Mouse (Mus musculus): ENCODE results near the gene Mgme1. TPM values are rescaled to one million over a fixed set of nuclear protein-coding genes. Genes with fewer than 3 reads are reported as not detected.

Gene Mgme1
- polyA plus RNA-seq, 1 experiment from 2014 or later = 8.4 TPM

- H3K4me1 ChIP-seq (replicated peaks; ENCODE audit: control insufficient read depth, insufficient read depth) = no peaks in the 10 kb centered on the region
- H3K27ac ChIP-seq (replicated peaks) = no peak overlapping the region
- H3K9me3 ChIP-seq (ENCODE audit: control insufficient read depth, low read length) = no peaks in the 10 kb centered on the region
- no peaks in the 10 kb centered on the region for H3K27me3 ChIP-seq (ENCODE audit: control insufficient read depth, insufficient read depth, low read length)
- H3K9ac ChIP-seq (ENCODE audit: low read length) = no peak overlapping the region
- ATAC-seq (ENCODE audit: low FRiP score, low TSS enrichment) (no peak), DNase-seq (ENCODE audit: low spot score) (no peak)
- TF ChIP-seq CTCF (IDR thresholded peaks at IDR 0.05; ENCODE audit: low read depth) = no peak
- TF ChIP-seq EP300 (optimal IDR thresholded peaks at IDR 0.05) = no peak
- no peak overlapping the region for H3K4me3 ChIP-seq (ENCODE audit: low read depth, low read length)
- H3K4me2 ChIP-seq (replicated peaks; ENCODE audit: low read depth) = no peak overlapping the region
- 62% methylated on average over 3 of the region's 3 CpGs for WGBS
- H3K36me3 ChIP-seq (ENCODE audit: control insufficient read depth, insufficient read depth, low read length) = no peaks in the 10 kb centered on the region
Measured at GRCm38 (mm10) chr2:144281417-144281816, 11.0 kb downstream of the Mgme1 start.

- Histone ChIP-seq H3K27me3 (ENCODE audit: control insufficient read depth, insufficient read depth, low read length) (no peaks in the 10 kb centered on the region), H3K36me3 (ENCODE audit: control insufficient read depth, insufficient read depth, low read length) (no peaks in the 10 kb centered on the region), H3K4me1 (replicated peaks; ENCODE audit: control insufficient read depth, insufficient read depth) (no peaks in the 10 kb centered on the region), H3K4me2 (replicated peaks; ENCODE audit: low read depth) (no peak overlapping the region), H3K27ac (replicated peaks) (no peak overlapping the region), H3K4me3 (ENCODE audit: low read depth, low read length) (no peak overlapping the region), H3K9ac (ENCODE audit: low read length) (no peak overlapping the region), H3K9me3 (ENCODE audit: control insufficient read depth, low read length) (no peaks in the 10 kb centered on the region)
- no peak for ATAC-seq (ENCODE audit: low FRiP score, low TSS enrichment)
- no peak for DNase-seq (ENCODE audit: low spot score)
- TF ChIP-seq CTCF (IDR thresholded peaks at IDR 0.05; ENCODE audit: low read depth) (no peak), EP300 (optimal IDR thresholded peaks at IDR 0.05) (no peak)
- 87% methylated on average over 7 of the region's 7 CpGs for whole genome bisulfite sequencing
Measured at GRCm38 (mm10) chr2:144290321-144290720, 19.9 kb downstream of the Mgme1 start.

GRCm38 (mm10) chr2:144291600-144292305 is 21.3 kb downstream of the Mgme1 start:
- TF ChIP-seq EP300 (optimal IDR thresholded peaks at IDR 0.05) (no peak), CTCF (IDR thresholded peaks at IDR 0.05; ENCODE audit: low read depth) (no peak)
- Histone ChIP-seq H3K9me3 (ENCODE audit: control insufficient read depth, low read length) (no peaks in the 10 kb centered on the region), H3K4me2 (replicated peaks; ENCODE audit: low read depth) (no peak overlapping the region), H3K27me3 (ENCODE audit: control insufficient read depth, insufficient read depth, low read length) (no peaks in the 10 kb centered on the region), H3K4me1 (replicated peaks; ENCODE audit: control insufficient read depth, insufficient read depth) (no peaks in the 10 kb centered on the region), H3K27ac (replicated peaks) (no peak overlapping the region), H3K36me3 (ENCODE audit: control insufficient read depth, insufficient read depth, low read length) (no peaks in the 10 kb centered on the region), H3K9ac (ENCODE audit: low read length) (no peak overlapping the region), H3K4me3 (ENCODE audit: low read depth, low read length) (no peak overlapping the region)
- DNase-seq (ENCODE audit: low spot score) = no peak
- ATAC-seq (ENCODE audit: low FRiP score, low TSS enrichment) = no peak
- 62% methylated on average over 11 of the region's 11 CpGs for WGBS

- peak; percentile 75 for ATAC-seq (ENCODE audit: low FRiP score, low TSS enrichment)
Measured at GRCm38 (mm10) chr2:144295145-144295735, 24.8 kb downstream of the Mgme1 start.

GRCm38 (mm10) chr2:144299749-144300669 is 29.5 kb downstream of the Mgme1 start:
- 0 out of 2 replicates have a peak overlapping the region, but pooled peaks have one; percentile 35 for H3K27ac ChIP-seq (replicated peaks)
- DNase-seq (ENCODE audit: low spot score) = peak; percentile 36
- H3K27me3 ChIP-seq (ENCODE audit: control insufficient read depth, insufficient read depth, low read length) = no peaks in the 10 kb centered on the region
- WGBS = 55% methylated on average over 9 of the region's 9 CpGs
- no peak overlapping the region for H3K4me2 ChIP-seq (replicated peaks; ENCODE audit: low read depth)
- peak; percentile 78 for ATAC-seq (ENCODE audit: low FRiP score, low TSS enrichment)
- H3K36me3 ChIP-seq (ENCODE audit: control insufficient read depth, insufficient read depth, low read length) = no peaks in the 10 kb centered on the region
- H3K9ac ChIP-seq (ENCODE audit: low read length) = no peak overlapping the region
- no peak for TF ChIP-seq EP300 (optimal IDR thresholded peaks at IDR 0.05)
- TF ChIP-seq CTCF (IDR thresholded peaks at IDR 0.05; ENCODE audit: low read depth) = no peak
- H3K9me3 ChIP-seq (ENCODE audit: control insufficient read depth, low read length) = no peaks in the 10 kb centered on the region
- no peak overlapping the region for H3K4me3 ChIP-seq (ENCODE audit: low read depth, low read length)
- no peaks in the 10 kb centered on the region for H3K4me1 ChIP-seq (replicated peaks; ENCODE audit: control insufficient read depth, insufficient read depth)

More at GRCm38 (mm10) chr2:144295145-144295735, 24.8 kb downstream of the Mgme1 start:
- no peak overlapping the region for H3K9ac ChIP-seq (ENCODE audit: low read length)
- no peak overlapping the region for H3K4me3 ChIP-seq (ENCODE audit: low read depth, low read length)
- no peak for TF ChIP-seq EP300 (optimal IDR thresholded peaks at IDR 0.05)
- no peak for TF ChIP-seq CTCF (IDR thresholded peaks at IDR 0.05; ENCODE audit: low read depth)
- H3K27me3 ChIP-seq (ENCODE audit: control insufficient read depth, insufficient read depth, low read length) = no peaks in the 10 kb centered on the region
- no peaks in the 10 kb centered on the region for H3K36me3 ChIP-seq (ENCODE audit: control insufficient read depth, insufficient read depth, low read length)
- peak; percentile 63 for DNase-seq (ENCODE audit: low spot score)
- peak overlapping the region; percentile 18; the same call in 1 of the 2 replicates for H3K27ac ChIP-seq (replicated peaks)
- WGBS = 46% methylated on average over 9 of the region's 9 CpGs
- no peak overlapping the region for H3K4me2 ChIP-seq (replicated peaks; ENCODE audit: low read depth)
- no peaks in the 10 kb centered on the region for H3K4me1 ChIP-seq (replicated peaks; ENCODE audit: control insufficient read depth, insufficient read depth)
- H3K9me3 ChIP-seq (ENCODE audit: control insufficient read depth, low read length) = no peaks in the 10 kb centered on the region
